Mouse (Mus musculus) midbrain, embryonic 11.5 days (tissue): ENCODE data around the gene Mfsd5. TPM values are rescaled to one million over a fixed set of nuclear protein-coding genes. Genes with fewer than 3 reads are reported as not detected.

ENCODE experiments used
- ATAC-seq: fragments of 200-750 bp; cut with Nextera tagmentation; 2 replicates; pipeline ENCODE4 v1.8.0; 2017; ENCODE audit warnings: moderate TSS enrichment, moderate library complexity; ENCODE audit not compliant: low FRiP score
- DNase-seq: peaks from one replicate; pipeline ENCODE4 v3.0.0; 2015; ENCODE audit warnings: low spot score; ENCODE audit errors: missing footprints
- H3K27ac ChIP-seq: fragments of 300-500 bp; sonication (generic); 2 replicates; pipeline ENCODE4 v1.5.1; 2014; ENCODE audit warnings: low read depth, low read length
- H3K27me3 ChIP-seq: fragments of 300-500 bp; sonication (generic); 2 replicates; pipeline ENCODE4 v1.6.1; 2014; ENCODE audit warnings: mild to moderate bottlenecking, low read length, moderate library complexity, mixed read lengths; ENCODE audit not compliant: control insufficient read depth, insufficient read depth
- H3K36me3 ChIP-seq: fragments of 300-500 bp; sonication (generic); 2 replicates; pipeline ENCODE4 v1.6.1; 2014; ENCODE audit warnings: mild to moderate bottlenecking, low read length, moderate library complexity, mixed read lengths; ENCODE audit not compliant: control insufficient read depth, insufficient read depth
- H3K4me1 ChIP-seq: fragments of 300-500 bp; sonication (generic); 2 replicates; pipeline ENCODE4 v1.6.1; 2014; ENCODE audit warnings: low read length; ENCODE audit not compliant: control insufficient read depth, insufficient read depth
- H3K4me2 ChIP-seq: fragments of 300-500 bp; sonication (generic); 2 replicates; pipeline ENCODE4 v1.6.1; 2014; ENCODE audit warnings: mild to moderate bottlenecking, moderate library complexity
- H3K4me3 ChIP-seq: fragments of 300-500 bp; sonication (generic); 2 replicates; pipeline ENCODE4 v1.5.1; 2014; ENCODE audit warnings: low read depth, low read length
- H3K9ac ChIP-seq: fragments of 300-500 bp; sonication (generic); 2 replicates; pipeline ENCODE4 v1.6.1; 2014; ENCODE audit warnings: low read length
- H3K9me3 ChIP-seq: fragments of 300-500 bp; sonication (generic); 2 replicates; pipeline ENCODE4 v1.6.1; 2016; ENCODE audit warnings: low read length; ENCODE audit not compliant: control insufficient read depth
- WGBS: fragments of 180-500 bp; shearing (Covaris S2); extraction: QIAGEN DNeasy Blood & Tissue Kit; methylation state at CpG from one replicate; pipeline ENCODE4 v1.1.7; 2014; 5-methylcytosine and 5-hydroxymethylcytosine counted together
- polyA plus RNA-seq: library from polyadenylated mRNA; unstranded; fragments of >200 nt; fragmentation: Nextera tagmentation; extraction: Ambion mirVana; gene quantifications from 2 replicates; pipeline ENCODE4 v1.2.1, GENCODE M21; 2014

Gene Mfsd5
- polyA plus RNA-seq, 1 experiment from 2014 or later, result 53.0 TPM

DNA sequence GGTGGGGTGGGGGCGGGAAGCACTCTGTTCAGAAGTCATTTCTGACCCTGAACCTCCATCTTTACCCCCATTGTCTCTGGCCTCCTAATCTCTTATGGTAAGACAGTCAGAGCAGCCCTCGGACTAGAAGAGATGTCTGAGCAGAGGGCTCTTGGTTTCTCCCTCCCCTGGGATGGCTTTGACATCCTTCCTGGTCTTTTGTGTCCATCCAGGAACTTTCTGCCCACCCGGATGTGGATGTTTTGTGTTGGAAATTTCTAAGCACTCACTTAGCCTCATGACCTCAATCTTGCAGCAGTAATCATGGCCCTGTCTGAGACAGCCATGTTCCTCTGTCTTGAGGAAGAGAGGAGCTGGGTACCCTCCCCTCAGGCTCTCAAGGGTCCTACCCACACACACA, 7.8 kb upstream of the Mfsd5 start:
- ATAC-seq (no peak), DNase-seq (no peak)
- Histone ChIP-seq H3K36me3 (no peaks in the 10 kb centered on the region), H3K4me3 (no peak overlapping the region), H3K4me1 (no peaks in the 10 kb centered on the region; the same call in 1 of the 2 replicates), H3K9me3 (no peaks in the 10 kb centered on the region), H3K4me2 (no peak overlapping the region), H3K9ac (no peak overlapping the region), H3K27me3 (peaks cover 3% of the 10 kb centered on the region; the same call in 1 of the 2 replicates), H3K27ac (no peak overlapping the region)
- WGBS, result 14% methylated on average over 3 of the region's 3 CpGs

DNA sequence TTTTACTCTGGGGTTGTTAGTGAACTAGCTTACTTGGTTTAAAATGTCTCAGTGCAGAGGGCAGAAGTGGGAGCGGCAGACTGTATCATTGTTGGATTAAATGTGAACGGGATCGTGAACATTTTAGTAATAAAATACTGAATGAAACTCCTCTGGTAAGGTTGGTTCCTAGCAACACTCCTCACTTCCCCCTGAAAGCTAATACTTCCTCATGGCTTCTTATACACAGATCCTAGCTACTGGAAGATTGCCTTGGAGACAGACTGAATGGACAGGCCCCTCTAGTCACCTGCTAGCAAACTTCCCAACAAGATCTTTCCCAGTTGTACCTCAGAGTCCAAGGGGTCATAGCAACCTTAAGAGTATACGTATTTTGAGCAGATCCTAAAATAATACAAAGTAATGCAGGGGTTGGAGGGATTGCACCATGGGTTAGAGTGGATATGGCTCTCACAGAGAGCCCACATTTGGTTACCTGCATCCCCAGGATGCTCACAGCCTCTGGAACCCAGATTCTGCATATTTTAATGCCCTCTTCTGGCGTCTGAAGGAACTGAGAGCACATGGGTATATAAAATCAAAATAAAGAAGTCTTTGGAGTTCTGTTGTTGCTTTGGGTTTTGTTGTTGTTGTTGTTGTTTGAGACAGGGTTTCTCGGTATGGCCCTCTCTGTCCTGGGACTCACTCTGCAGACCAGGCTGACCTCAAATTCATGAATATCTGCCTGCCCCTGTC, 5.1 kb upstream of the Mfsd5 start:
- Histone ChIP-seq H3K27me3 (peaks cover 3% of the 10 kb centered on the region; the same call in 1 of the 2 replicates), H3K27ac (no peak overlapping the region), H3K9ac (no peak overlapping the region), H3K4me3 (no peak overlapping the region), H3K9me3 (no peaks in the 10 kb centered on the region), H3K36me3 (no peaks in the 10 kb centered on the region), H3K4me2 (no peak overlapping the region), H3K4me1 (peaks cover 3% of the 10 kb centered on the region)
- WGBS, result 74% methylated on average over 6 of the region's 6 CpGs
- ATAC-seq (no peak), DNase-seq (no peak)

DNA sequence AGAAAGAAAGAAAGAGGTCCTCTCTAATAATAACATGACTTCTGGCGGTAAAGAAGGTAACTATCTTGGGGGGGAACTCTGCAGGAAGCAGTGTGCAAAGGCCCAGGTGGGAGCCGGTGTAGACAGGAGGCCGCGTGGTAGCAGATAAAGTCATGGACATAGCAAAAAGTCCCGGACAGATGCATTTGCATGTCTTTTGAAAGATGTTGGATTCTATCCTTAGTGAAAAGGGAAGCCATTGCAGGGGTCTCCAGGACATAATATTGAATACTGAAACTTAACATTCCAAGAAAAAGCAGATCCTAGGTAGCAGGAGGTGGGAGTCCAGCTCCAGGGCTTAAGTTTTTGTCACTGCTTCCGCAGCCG, 545 bp upstream of the Mfsd5 start:
- Histone ChIP-seq H3K4me3 (peak overlapping the region; percentile 91), H3K4me2 (peak overlapping the region; percentile 92), H3K4me1 (peaks cover 11% of the 10 kb centered on the region), H3K9ac (peak overlapping the region; percentile 80), H3K9me3 (no peaks in the 10 kb centered on the region), H3K27me3 (no peaks in the 10 kb centered on the region), H3K36me3 (peaks cover 10% of the 10 kb centered on the region), H3K27ac (peak overlapping the region; percentile 75)
- 28% methylated on average over 7 of the region's 7 CpGs for WGBS
- DNase-seq, result no peak
- ATAC-seq, result no peak; the same call in 1 of the 2 replicates

DNA sequence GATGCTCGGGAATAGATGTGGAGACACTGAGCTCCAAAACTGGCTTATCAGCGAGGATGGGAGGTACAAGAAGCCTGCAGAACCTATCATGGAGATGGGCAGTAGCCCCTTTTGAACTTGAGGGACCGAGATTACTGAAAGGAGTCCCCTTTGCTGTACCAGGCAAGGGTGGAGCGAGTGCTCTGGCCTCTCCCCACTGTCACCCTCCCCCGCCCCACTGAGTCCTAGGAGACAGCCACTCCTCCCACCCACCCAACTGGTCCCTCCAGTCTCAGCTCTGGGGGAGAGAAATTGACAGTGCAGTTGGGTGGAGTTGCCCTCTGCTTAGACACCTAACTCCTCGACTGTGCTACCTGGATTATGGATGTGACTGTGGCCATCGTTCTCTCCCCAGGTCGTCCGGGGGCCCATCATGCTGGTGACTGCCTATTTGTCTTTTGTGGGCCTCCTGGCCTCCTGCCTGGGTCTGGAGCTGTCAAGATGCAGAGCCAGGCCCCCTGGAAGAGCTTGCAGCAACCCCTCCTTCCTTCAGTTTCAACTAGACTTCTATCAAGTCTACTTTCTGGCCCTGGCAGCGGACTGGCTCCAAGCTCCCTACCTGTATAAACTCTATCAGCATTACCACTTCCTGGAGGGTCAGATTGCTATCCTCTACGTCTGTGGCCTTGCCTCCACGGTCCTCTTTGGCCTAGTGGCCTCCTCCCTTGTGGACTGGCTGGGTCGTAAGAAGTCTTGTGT, 698 bp downstream of the Mfsd5 start:
- H3K4me2 ChIP-seq, result peak overlapping the region; percentile 92
- peaks cover 11% of the 10 kb centered on the region for H3K4me1 ChIP-seq
- H3K36me3 ChIP-seq, result peaks cover 10% of the 10 kb centered on the region
- H3K27ac ChIP-seq, result peak overlapping the region; percentile 75; the same call in 1 of the 2 replicates
- ATAC-seq (peak; percentile 38), DNase-seq (no peak)
- H3K27me3 ChIP-seq, result no peaks in the 10 kb centered on the region
- 32% methylated on average over 13 of the region's 13 CpGs for WGBS
- H3K4me3 ChIP-seq, result peak overlapping the region; percentile 91
- H3K9me3 ChIP-seq, result no peaks in the 10 kb centered on the region
- peak overlapping the region; percentile 80 for H3K9ac ChIP-seq

DNA sequence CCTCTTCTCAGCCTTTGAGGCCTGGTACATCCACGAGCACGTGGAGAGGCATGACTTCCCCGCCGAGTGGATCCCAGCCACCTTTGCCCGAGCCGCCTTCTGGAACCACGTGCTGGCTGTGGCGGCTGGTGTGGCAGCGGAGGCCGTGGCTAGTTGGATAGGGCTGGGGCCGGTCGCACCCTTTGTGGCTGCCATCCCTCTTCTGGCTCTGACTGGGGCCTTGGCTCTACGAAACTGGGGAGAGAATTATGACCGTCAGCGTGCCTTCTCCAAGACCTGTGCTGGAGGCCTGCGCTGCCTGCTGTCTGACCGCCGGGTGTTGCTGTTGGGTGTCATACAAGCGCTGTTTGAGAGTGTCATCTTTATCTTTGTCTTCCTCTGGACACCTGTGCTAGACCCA, 1.4 kb downstream of the Mfsd5 start:
- Histone ChIP-seq H3K27ac (no peak overlapping the region), H3K27me3 (no peaks in the 10 kb centered on the region), H3K9ac (no peak overlapping the region), H3K4me1 (peaks cover 11% of the 10 kb centered on the region), H3K9me3 (no peaks in the 10 kb centered on the region), H3K4me3 (no peak overlapping the region; the same call in 1 of the 2 replicates), H3K4me2 (no peak overlapping the region; the same call in 1 of the 2 replicates), H3K36me3 (peaks cover 10% of the 10 kb centered on the region)
- WGBS, result 95% methylated on average over 19 of the region's 19 CpGs
- DNase-seq (no peak), ATAC-seq (no peak)

DNA sequence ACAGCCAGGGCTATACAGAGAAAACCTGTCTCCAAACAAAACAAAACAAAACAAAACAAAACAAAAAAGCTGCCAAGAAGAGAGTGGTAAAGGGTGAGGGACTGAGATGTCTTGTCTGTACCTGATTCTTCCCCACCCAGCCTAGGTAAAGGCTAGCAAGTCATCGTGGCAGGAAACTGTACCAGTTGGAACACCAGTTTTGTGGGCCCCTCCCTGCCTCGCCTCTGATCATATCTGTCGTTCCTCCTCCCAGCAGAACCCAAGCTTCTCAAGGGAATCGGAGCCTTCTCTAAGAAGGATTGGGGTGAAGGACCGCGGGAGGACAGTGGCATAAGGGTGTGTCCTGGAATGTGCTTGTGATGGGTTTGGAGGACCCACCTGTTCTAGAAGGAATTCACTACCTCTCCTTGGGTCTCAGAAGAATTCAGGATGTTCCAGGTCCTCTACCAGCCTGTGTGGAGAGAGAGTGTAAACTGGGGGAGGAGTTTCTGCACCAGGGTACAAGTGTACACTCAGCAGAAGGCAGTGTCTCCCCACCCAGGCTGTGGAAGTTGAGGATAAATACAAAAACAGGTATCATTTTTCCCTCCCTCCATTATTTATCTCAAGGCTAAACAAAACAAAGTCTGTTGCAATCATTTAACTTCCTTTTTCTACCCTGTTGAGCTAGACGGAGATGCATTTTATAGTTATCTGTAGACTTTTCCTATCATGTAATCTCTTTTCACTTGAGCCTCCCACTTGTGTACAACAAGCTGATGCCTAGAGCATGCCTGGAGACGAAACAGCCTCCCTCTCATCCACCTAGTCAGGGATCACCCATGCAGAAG, 3.4 kb downstream of the Mfsd5 start:
- no peak overlapping the region for H3K27ac ChIP-seq
- DNase-seq (no peak), ATAC-seq (no peak)
- H3K27me3 ChIP-seq, result no peaks in the 10 kb centered on the region
- H3K9me3 ChIP-seq, result no peaks in the 10 kb centered on the region
- H3K4me1 ChIP-seq, result peaks cover 11% of the 10 kb centered on the region
- no peak overlapping the region for H3K4me2 ChIP-seq
- peaks cover 10% of the 10 kb centered on the region for H3K36me3 ChIP-seq
- H3K4me3 ChIP-seq, result no peak overlapping the region
- WGBS, result 90% methylated on average over 8 of the region's 8 CpGs
- no peak overlapping the region for H3K9ac ChIP-seq

DNA sequence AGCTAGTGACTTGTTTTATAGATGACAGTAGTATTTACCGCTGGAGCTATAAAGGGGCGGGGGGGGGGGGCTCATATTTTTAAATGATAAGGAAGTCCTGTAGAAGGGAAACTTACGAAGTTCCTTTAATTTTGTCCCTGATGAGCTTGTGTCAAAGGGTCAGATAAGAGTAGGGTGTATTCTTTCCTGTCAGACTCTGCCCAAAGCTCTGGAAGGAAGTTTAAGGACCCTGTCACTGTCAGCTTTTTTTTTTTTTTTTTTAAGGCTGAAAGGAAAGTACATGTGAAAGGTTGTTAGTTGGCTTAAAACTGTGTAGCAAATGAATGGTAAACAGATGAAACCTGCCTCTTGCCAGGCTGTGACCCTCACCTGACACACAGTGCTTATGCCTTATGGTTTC, 4.4 kb downstream of the Mfsd5 start:
- no peak overlapping the region for H3K4me2 ChIP-seq
- H3K27me3 ChIP-seq, result no peaks in the 10 kb centered on the region
- peaks cover 10% of the 10 kb centered on the region for H3K36me3 ChIP-seq
- DNase-seq, result no peak
- H3K4me1 ChIP-seq, result peaks cover 11% of the 10 kb centered on the region
- no peak overlapping the region for H3K4me3 ChIP-seq
- H3K27ac ChIP-seq, result no peak overlapping the region
- H3K9me3 ChIP-seq, result no peaks in the 10 kb centered on the region
- 89% methylated on average over 3 of the region's 3 CpGs for WGBS
- H3K9ac ChIP-seq, result no peak overlapping the region
- no peak for ATAC-seq

DNA sequence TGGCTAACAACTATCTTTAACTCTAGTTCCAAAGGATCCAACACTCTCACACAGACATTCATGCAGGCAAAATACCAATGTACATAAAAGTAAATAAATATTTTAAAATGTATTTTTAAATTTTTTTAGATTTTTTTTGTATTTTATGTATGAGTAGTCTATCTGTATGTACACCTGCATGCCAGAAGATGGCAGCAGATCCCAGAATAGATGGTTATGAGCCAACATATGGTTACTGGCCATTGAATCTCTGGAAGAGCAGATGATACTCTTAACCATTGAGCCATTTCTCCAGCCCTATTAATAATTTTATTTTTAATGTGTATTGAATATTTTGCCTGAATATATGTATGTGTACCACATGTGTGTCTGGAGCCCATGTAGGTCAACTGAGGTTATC, 8.1 kb downstream of the Mfsd5 start:
- Histone ChIP-seq H3K4me1 (no peaks in the 10 kb centered on the region), H3K27me3 (no peaks in the 10 kb centered on the region), H3K27ac (no peak overlapping the region), H3K9ac (no peak overlapping the region), H3K4me2 (no peak overlapping the region), H3K4me3 (no peak overlapping the region), H3K9me3 (no peaks in the 10 kb centered on the region), H3K36me3 (no peaks in the 10 kb centered on the region)
- ATAC-seq (no peak), DNase-seq (no peak)
